8 mouse cellular contexts compared by ENCODE assay signal in genomic region chr13:21478759-21479670, GRCm38 (mm10). TPM values are rescaled to one million over a fixed set of nuclear protein-coding genes. Genes with fewer than 3 reads are reported as not detected.
DNase-seq lines count a peak whose midpoint lies in the region; ATAC-seq lines count a peak whose summit lies in the region.
"Not testable (repeated sequence)": the region's sequence is repeated elsewhere in the genome, so short reads cannot be mapped to it uniquely, and the experiment has no call there.

Gene Zkscan4 (plus strand): TSS chr13:21478907.
Gene Gm10065 (minus strand): TSS chr13:21479441.

- ATAC-seq in cerebellum, adult (ENCODE audit: insufficient number of reproducible peaks, low FRiP score, low TSS enrichment) = peak; percentile 94
- peak; percentile 85 for ATAC-seq in forebrain, embryonic 11.5 days (replicated peaks; ENCODE audit: low FRiP score)
- peak; percentile 82 for ATAC-seq in heart, embryonic 12.5 days (ENCODE audit: insufficient number of reproducible peaks, low FRiP score)
- peak; percentile 91 for ATAC-seq in kidney, embryonic 14.5 days (ENCODE audit: low FRiP score, low TSS enrichment)
- peak; percentile 84 for ATAC-seq in limb, embryonic 11.5 days (ENCODE audit: insufficient number of reproducible peaks, low FRiP score, low TSS enrichment, low read depth)

- peak within 1 kb of the TSS; percentile 62 for H3K4me2 ChIP-seq in forebrain, embryonic 11.5 days (ENCODE audit: low read depth, low read length, severe bottlenecking)
- H3K4me2 ChIP-seq in heart, embryonic 12.5 days = peak within 1 kb of the TSS; percentile 84
- H3K4me2 ChIP-seq in kidney, embryonic 14.5 days (replicated peaks; ENCODE audit: low read depth, low read length) = peak within 1 kb of the TSS; percentile 72
- peak within 1 kb of the TSS; percentile 74 for H3K4me2 ChIP-seq in limb, embryonic 11.5 days (ENCODE audit: low read depth, severe bottlenecking)

- not testable (repeated sequence) for H3K4me1 ChIP-seq in forebrain, embryonic 11.5 days (replicated peaks; ENCODE audit: control insufficient read depth, insufficient read depth, low read length); heart, embryonic 12.5 days (replicated peaks); kidney, embryonic 14.5 days (ENCODE audit: control insufficient read depth, insufficient read depth, low read length); limb, embryonic 11.5 days (ENCODE audit: control insufficient read depth, insufficient read depth, low read length)

- H3K4me3 ChIP-seq in forebrain, embryonic 11.5 days (ENCODE audit: low read depth, low read length) = peak within 1 kb of the TSS; percentile 46
- peak within 1 kb of the TSS; percentile 69 for H3K4me3 ChIP-seq in heart, embryonic 12.5 days
- H3K4me3 ChIP-seq in kidney, embryonic 14.5 days (ENCODE audit: low read length) = peak within 1 kb of the TSS; percentile 65
- peak within 1 kb of the TSS; percentile 46 for H3K4me3 ChIP-seq in limb, embryonic 11.5 days (ENCODE audit: low read depth, low read length)

- peak; percentile 57 for DNase-seq in 3134 (ENCODE audit: extremely low read depth, insufficient read length, low spot score)
- DNase-seq in forebrain, embryonic 11.5 days (ENCODE audit: low spot score) = peak; percentile 77
- DNase-seq in limb, embryonic 11.5 days (ENCODE audit: low spot score) = peak; percentile 72
- DNase-seq in mesoderm, embryonic 11.5 days (ENCODE audit: low read depth, low spot score) = peak; percentile 56
- peak; percentile 77 for DNase-seq in right cerebral cortex, postnatal 25 days

- not testable (repeated sequence) for H3K9me3 ChIP-seq in forebrain, embryonic 11.5 days (ENCODE audit: control insufficient read depth, low read length); heart, embryonic 12.5 days (replicated peaks); kidney, embryonic 14.5 days (ENCODE audit: control insufficient read depth, low read length); limb, embryonic 11.5 days (ENCODE audit: control insufficient read depth, low read length)

- 3% methylated on average over 31 of the region's 31 CpGs for WGBS in forebrain, embryonic 11.5 days
- 6% methylated on average over 29 of the region's 31 CpGs for WGBS in heart, embryonic 12.5 days
- 3% methylated on average over 27 of the region's 31 CpGs for WGBS in kidney, embryonic 14.5 days
- WGBS in limb, embryonic 11.5 days = 3% methylated on average over 29 of the region's 31 CpGs

- peak within 1 kb of the TSS; percentile 62 for H3K9ac ChIP-seq in forebrain, embryonic 11.5 days (ENCODE audit: low read length)
- H3K9ac ChIP-seq in heart, embryonic 12.5 days = peak within 1 kb of the TSS; percentile 74
- H3K9ac ChIP-seq in kidney, embryonic 14.5 days (ENCODE audit: low read depth, low read length) = peak within 1 kb of the TSS; percentile 57
- peak within 1 kb of the TSS; percentile 60 for H3K9ac ChIP-seq in limb, embryonic 11.5 days (ENCODE audit: low read length)

- not testable (repeated sequence) for H3K36me3 ChIP-seq in forebrain, embryonic 11.5 days (ENCODE audit: control insufficient read depth, insufficient read depth, low read length); heart, embryonic 12.5 days; kidney, embryonic 14.5 days (ENCODE audit: control insufficient read depth, insufficient read depth, low read length); limb, embryonic 11.5 days (ENCODE audit: control insufficient read depth, insufficient read depth, low read length)

- H3K27ac ChIP-seq in forebrain, embryonic 11.5 days (ENCODE audit: low read depth, low read length); kidney, embryonic 14.5 days (ENCODE audit: low read depth, low read length); limb, embryonic 11.5 days (replicated peaks; ENCODE audit: low read depth, low read length): not testable (repeated sequence)
- peak within 1 kb of the TSS; percentile 70 for H3K27ac ChIP-seq in heart, embryonic 12.5 days (ENCODE audit: poor library complexity, severe bottlenecking)

- not testable (repeated sequence) for H3K27me3 ChIP-seq in forebrain, embryonic 11.5 days (ENCODE audit: control insufficient read depth, insufficient read depth, low read length); heart, embryonic 12.5 days (replicated peaks); kidney, embryonic 14.5 days (ENCODE audit: control insufficient read depth, insufficient read depth, low read length); limb, embryonic 11.5 days (ENCODE audit: control insufficient read depth, insufficient read depth, low read length)

RNA-seq across cellular contexts. Expression of gene Zkscan4, which starts in this region (rescaled TPM):
- polyA plus RNA-seq in forebrain, embryonic 11.5 days (2014; fragmentation: Nextera tagmentation; extraction: Ambion mirVana) = 4.4 and 5.3 TPM in 2 replicates
- polyA plus RNA-seq in heart, embryonic 12.5 days (2016; fragmentation: Nextera tagmentation; extraction: Ambion mirVana) = 1.7 and 2.1 TPM in 2 replicates
- 3.2 and 3.8 TPM in 2 replicates for polyA plus RNA-seq in kidney, embryonic 14.5 days (2014; fragmentation: Nextera tagmentation; extraction: Ambion mirVana)
- polyA plus RNA-seq in limb, embryonic 11.5 days (2014; fragmentation: Nextera tagmentation; extraction: Ambion mirVana) = 2.5 and 2.9 TPM in 2 replicates

RNA-seq across cellular contexts. Expression of gene Gm10065, which starts in this region (rescaled TPM):
- not detected in 2 replicates for polyA plus RNA-seq in forebrain, embryonic 11.5 days (2014; fragmentation: Nextera tagmentation; extraction: Ambion mirVana)
- not detected in 2 replicates for polyA plus RNA-seq in heart, embryonic 12.5 days (2016; fragmentation: Nextera tagmentation; extraction: Ambion mirVana)
- polyA plus RNA-seq in kidney, embryonic 14.5 days (2014; fragmentation: Nextera tagmentation; extraction: Ambion mirVana) = not detected in 2 replicates
- polyA plus RNA-seq in limb, embryonic 11.5 days (2014; fragmentation: Nextera tagmentation; extraction: Ambion mirVana) = 0.67 TPM in 1 of 2 replicates, not detected in the other
